Comparison of ENCODE assay signal across 8 mouse cellular contexts in genomic region chr2:153528571-153529364, GRCm38 (mm10). TPM values are rescaled to one million over a fixed set of nuclear protein-coding genes. Genes with fewer than 3 reads are reported as not detected.
A peak's percentile ranks its signal among the peaks of the same experiment; 100 is the strongest.
DNase-seq lines count a peak whose midpoint lies in the region; ATAC-seq and TF ChIP-seq lines count a peak whose summit lies in the region.

No protein-coding gene starts in this region.

- H3K36me3 ChIP-seq in forebrain, embryonic 15.5 days = no peaks in the 10 kb centered on the region
- H3K36me3 ChIP-seq in kidney, postnatal 0 days (ENCODE audit: insufficient read depth, low read length) = no peaks in the 10 kb centered on the region
- no peaks in the 10 kb centered on the region for H3K36me3 ChIP-seq in stomach, embryonic 14.5 days (ENCODE audit: control insufficient read depth, insufficient read depth, low read length)

- under 1% methylated on average over 39 of the region's 70 CpGs for WGBS in forebrain, embryonic 15.5 days
- WGBS in kidney, postnatal 0 days = 2% methylated on average over 33 of the region's 70 CpGs
- under 1% methylated on average over 40 of the region's 70 CpGs for WGBS in stomach, embryonic 14.5 days

- H3K27me3 ChIP-seq in forebrain, embryonic 15.5 days = no peaks in the 10 kb centered on the region; the same call in 1 of the 2 replicates
- H3K27me3 ChIP-seq in kidney, postnatal 0 days (ENCODE audit: insufficient read depth, low read length) = no peaks in the 10 kb centered on the region
- 0 out of 2 replicates have a peak, but pooled peaks cover 6% of the 10 kb centered on the region for H3K27me3 ChIP-seq in stomach, embryonic 14.5 days (ENCODE audit: control insufficient read depth, insufficient read depth, low read length)

- peak overlapping the region; percentile 80 for H3K4me3 ChIP-seq in forebrain, embryonic 15.5 days
- H3K4me3 ChIP-seq in kidney, postnatal 0 days (replicated peaks; ENCODE audit: low read depth, low read length) = peak overlapping the region; percentile 64
- H3K4me3 ChIP-seq in stomach, embryonic 14.5 days (ENCODE audit: low read depth, low read length) = peak overlapping the region; percentile 59

- H3K9me3 ChIP-seq in forebrain, embryonic 15.5 days = no peaks in the 10 kb centered on the region
- H3K9me3 ChIP-seq in kidney, postnatal 0 days (replicated peaks; ENCODE audit: low read length) = no peaks in the 10 kb centered on the region
- H3K9me3 ChIP-seq in stomach, embryonic 14.5 days (ENCODE audit: control insufficient read depth, low read depth, low read length) = no peaks in the 10 kb centered on the region

- ATAC-seq in CD4-positive, CD25-positive, alpha-beta regulatory T cell, adult 4 months = no peak
- ATAC-seq in forebrain, embryonic 15.5 days (replicated peaks) = peak; percentile 56
- peak; percentile 41 for ATAC-seq in kidney, postnatal 0 days (replicated peaks; ENCODE audit: low FRiP score, low read depth)
- ATAC-seq in stomach, embryonic 14.5 days (ENCODE audit: insufficient number of reproducible peaks, insufficient read depth, low FRiP score, low read depth) = peak; percentile 23

- DNase-seq in CD4-positive, CD25-positive, alpha-beta regulatory T cell, adult 2 months (ENCODE audit: low read depth, low spot score) = peak; percentile 70
- DNase-seq in testis, postnatal 10 days (ENCODE audit: low spot score) = peak; percentile 74
- DNase-seq in testis, postnatal 14 days (ENCODE audit: low spot score) = no peak
- no peak for DNase-seq in kidney, postnatal 0 days (ENCODE audit: low spot score)
- peak; percentile 28 for DNase-seq in lung, postnatal 36 days

- H3K27ac ChIP-seq in forebrain, embryonic 15.5 days (replicated peaks) = peak overlapping the region; percentile 76
- peak overlapping the region; percentile 58; the same call in 1 of the 2 replicates for H3K27ac ChIP-seq in kidney, postnatal 0 days
- peak overlapping the region; percentile 76; the same call in 1 of the 2 replicates for H3K27ac ChIP-seq in stomach, embryonic 14.5 days (ENCODE audit: low read length)

- TF ChIP-seq CTCF in kidney, postnatal 0 days (IDR thresholded peaks at IDR 0.05; ENCODE audit: low read depth) = no peak

- peaks cover 26% of the 10 kb centered on the region for H3K4me1 ChIP-seq in forebrain, embryonic 15.5 days
- H3K4me1 ChIP-seq in kidney, postnatal 0 days (replicated peaks; ENCODE audit: insufficient read depth, low read length) = peaks cover 26% of the 10 kb centered on the region; the same call in 1 of the 2 replicates
- H3K4me1 ChIP-seq in stomach, embryonic 14.5 days (ENCODE audit: control insufficient read depth, insufficient read depth, low read length) = peaks cover 26% of the 10 kb centered on the region

- peak overlapping the region; percentile 59 for H3K9ac ChIP-seq in forebrain, embryonic 15.5 days (replicated peaks)
- peak overlapping the region; percentile 63 for H3K9ac ChIP-seq in kidney, postnatal 0 days (ENCODE audit: low read depth, low read length)
- peak overlapping the region; percentile 41; the same call in 1 of the 2 replicates for H3K9ac ChIP-seq in stomach, embryonic 14.5 days (replicated peaks; ENCODE audit: low read depth, low read length)

- peak overlapping the region; percentile 73 for H3K4me2 ChIP-seq in forebrain, embryonic 15.5 days (replicated peaks)
- H3K4me2 ChIP-seq in kidney, postnatal 0 days (ENCODE audit: low read length) = peak overlapping the region; percentile 99
- H3K4me2 ChIP-seq in stomach, embryonic 14.5 days (replicated peaks; ENCODE audit: low read depth, low read length) = peak overlapping the region; percentile 98

RNA-seq across cellular contexts. Expression of gene Nol4l, which starts 1.0 kb away (rescaled TPM):
- polyA plus RNA-seq in CD4-positive, CD25-positive, alpha-beta regulatory T cell, adult 4 months (2017; shearing (Covaris generic)) = 1 to 10 TPM; 3.5 to 5.2 TPM
- 44.1 and 44.8 TPM in 2 replicates for polyA plus RNA-seq in forebrain, embryonic 15.5 days (2015; fragmentation: Nextera tagmentation; extraction: Ambion mirVana)
- polyA plus RNA-seq in kidney, postnatal 0 days (2015; fragmentation: Nextera tagmentation; extraction: Ambion mirVana) = 9.0 and 9.6 TPM in 2 replicates
- 14.6 and 17.7 TPM in 2 replicates for polyA plus RNA-seq in stomach, embryonic 14.5 days (2014; fragmentation: Nextera tagmentation; extraction: Ambion mirVana)

RNA-seq across cellular contexts. Expression of gene 4930404H24Rik, which starts 36.2 kb away (rescaled TPM):
- polyA plus RNA-seq in CD4-positive, CD25-positive, alpha-beta regulatory T cell, adult 4 months (2017; shearing (Covaris generic)) = not detected
- not detected in 2 replicates for polyA plus RNA-seq in forebrain, embryonic 15.5 days (2015; fragmentation: Nextera tagmentation; extraction: Ambion mirVana)
- polyA plus RNA-seq in kidney, postnatal 0 days (2015; fragmentation: Nextera tagmentation; extraction: Ambion mirVana) = not detected in 2 replicates
- polyA plus RNA-seq in stomach, embryonic 14.5 days (2014; fragmentation: Nextera tagmentation; extraction: Ambion mirVana) = not detected in 2 replicates

Comparison
In these comparisons a context has a peak if more than half of its experiments do, and no peak if none do; other contexts are left out.
1. DNase-seq: peak in CD4-positive, CD25-positive, alpha-beta regulatory T cell, adult 2 months (single experiment), testis, postnatal 10 days (single experiment) and lung, postnatal 36 days (single experiment); none in testis, postnatal 14 days (single experiment) and kidney, postnatal 0 days (single experiment).
2. Peak in every context shown above with its lines, with median percentiles within 50 percentile points of each other: H3K27ac ChIP-seq, H3K4me2 ChIP-seq, H3K4me3 ChIP-seq and H3K9ac ChIP-seq.